In the genomic region with DNA sequence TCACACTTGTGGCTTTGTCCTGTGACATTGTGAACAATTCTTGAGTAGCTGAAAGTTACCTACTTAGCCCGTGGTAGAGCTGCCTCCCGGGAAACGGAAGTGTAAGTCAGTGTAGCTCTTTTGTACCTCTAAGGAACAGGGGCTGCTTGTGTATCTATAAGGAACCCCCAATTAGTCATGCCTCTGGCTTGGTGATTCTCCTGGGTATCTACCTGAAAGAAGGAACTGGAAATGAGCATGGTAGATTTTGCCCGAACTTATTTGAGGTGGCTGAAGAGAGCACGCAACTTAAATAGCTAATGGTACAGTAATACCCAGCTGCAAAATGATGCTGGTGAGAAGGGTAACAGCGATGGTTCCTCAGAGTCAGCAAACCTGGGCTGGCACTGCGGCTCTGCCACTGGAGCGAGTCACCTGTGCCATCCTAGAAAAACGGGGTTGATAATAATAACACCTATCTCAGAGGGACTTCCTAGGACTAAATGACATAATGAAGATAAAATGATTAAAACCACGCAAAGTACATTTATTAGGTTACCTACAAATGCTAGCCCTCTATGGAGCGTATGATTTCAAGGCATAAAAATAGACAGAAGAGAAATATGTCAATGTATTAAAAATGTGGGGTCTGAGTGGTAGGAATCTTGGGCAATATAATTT, we compare ENCODE assay signal across 21 mouse cellular contexts. TPM values are rescaled to one million over a fixed set of nuclear protein-coding genes. Genes with fewer than 3 reads are reported as not detected.
DNase-seq lines count a peak whose midpoint lies in the region; ATAC-seq and TF ChIP-seq lines count a peak whose summit lies in the region.
"Had no signal": no experiment of that assay in that cellular context is flagged by ENCODE, and none has a peak within 500 bp of the region (broad histone marks: within the 10 kb centered on the region; RNA-seq: fewer than 3 reads in every experiment).

No protein-coding gene starts in this region.

- no peaks in the 10 kb centered on the region for H3K9me3 ChIP-seq in forebrain, postnatal 0 days (ENCODE audit: low read length)
- H3K9me3 ChIP-seq: embryonic facial prominence, embryonic 12.5 days; embryonic facial prominence, embryonic 15.5 days; forebrain, embryonic 12.5 days; forebrain, embryonic 15.5 days; G1E; hindbrain, embryonic 12.5 days; hindbrain, embryonic 15.5 days had no signal

- no peaks in the 10 kb centered on the region for H3K36me3 ChIP-seq in forebrain, postnatal 0 days (ENCODE audit: insufficient read depth)
- H3K36me3 ChIP-seq: embryonic facial prominence, embryonic 12.5 days; embryonic facial prominence, embryonic 15.5 days; forebrain, embryonic 12.5 days; forebrain, embryonic 15.5 days; G1E; hindbrain, embryonic 12.5 days; hindbrain, embryonic 15.5 days had no signal

- H3K4me2 ChIP-seq in forebrain, postnatal 0 days (ENCODE audit: low read depth) = no peak overlapping the region
- H3K4me2 ChIP-seq: embryonic facial prominence, embryonic 12.5 days; embryonic facial prominence, embryonic 15.5 days; forebrain, embryonic 12.5 days; forebrain, embryonic 15.5 days; heart, embryonic 11.5 days; hindbrain, embryonic 12.5 days; hindbrain, embryonic 15.5 days had no signal

- 89% methylated on average over 11 of the region's 11 CpGs for WGBS in cerebellum, adult 2 months
- 24% methylated on average over 11 of the region's 11 CpGs for WGBS in bone marrow, adult 2 months
- WGBS in forebrain, postnatal 0 days = 84% methylated on average over 11 of the region's 11 CpGs

- DNase-seq in cerebellum, adult 2 months = no peak
- no peak for DNase-seq in cerebellum, postnatal 25 days
- DNase-seq in thymus, postnatal 4 days = peak; percentile 25
- DNase-seq in thymus, postnatal 25 days = no peak
- no peak for DNase-seq in forebrain, postnatal 0 days
- no peak for DNase-seq in lung, postnatal 4 days
- DNase-seq: adrenal gland, postnatal 14 days; cerebellum, adult 9-10 months; gastrocnemius, postnatal 10 days; gastrocnemius, postnatal 36 days; heart, adult 11 months had no signal

- H3K27me3 ChIP-seq in cerebellum, adult 2 months (ENCODE audit: control insufficient read depth, insufficient read depth, low read length) = no peaks in the 10 kb centered on the region
- peaks cover 9% of the 10 kb centered on the region; the same call in 1 of the 2 replicates for H3K27me3 ChIP-seq in forebrain, postnatal 0 days (ENCODE audit: insufficient read depth, low read length)
- H3K27me3 ChIP-seq: Patski had no signal

- no peak for TF ChIP-seq CTCF in cerebellum, adult 2 months (IDR thresholded peaks at IDR 0.05; ENCODE audit: borderline replicate concordance, insufficient read depth, low read depth, low read length)
- no peak for TF ChIP-seq CTCF in bone marrow, adult 2 months (IDR thresholded peaks at IDR 0.05; ENCODE audit: control insufficient read depth, insufficient read depth, low read length)
- TF ChIP-seq CTCF in forebrain, postnatal 0 days (IDR thresholded peaks at IDR 0.05; ENCODE audit: low read depth) = no peak

- no peak for ATAC-seq in forebrain, postnatal 0 days
- ATAC-seq: forebrain, embryonic 15.5 days; Patski had no signal

- no peak for TF ChIP-seq POLR2A in cerebellum, adult 2 months (IDR thresholded peaks at IDR 0.05; ENCODE audit: borderline replicate concordance, insufficient read depth, low read length)
- TF ChIP-seq POLR2A in bone marrow, adult 2 months (IDR thresholded peaks at IDR 0.05; ENCODE audit: borderline replicate concordance, control insufficient read depth, low read depth, low read length) = no peak

- H3K9ac ChIP-seq in forebrain, postnatal 0 days = no peak overlapping the region
- H3K9ac ChIP-seq: embryonic facial prominence, embryonic 12.5 days; embryonic facial prominence, embryonic 15.5 days; forebrain, embryonic 12.5 days; forebrain, embryonic 15.5 days; hindbrain, embryonic 12.5 days; hindbrain, embryonic 15.5 days had no signal

- H3K4me1 ChIP-seq in cerebellum, adult 2 months (ENCODE audit: control insufficient read depth, insufficient read depth, low read length) = peaks cover 16% of the 10 kb centered on the region
- H3K4me1 ChIP-seq in bone marrow, adult 2 months (ENCODE audit: control insufficient read depth, insufficient read depth, low read length) = peaks cover 6% of the 10 kb centered on the region
- no peaks in the 10 kb centered on the region for H3K4me1 ChIP-seq in forebrain, postnatal 0 days (ENCODE audit: insufficient read depth)

- H3K27ac ChIP-seq in cerebellum, adult 2 months (ENCODE audit: insufficient read depth, low read length) = no peak overlapping the region
- peak overlapping the region; percentile 51; the same call in 1 of the 2 replicates for H3K27ac ChIP-seq in bone marrow, adult 2 months (ENCODE audit: control insufficient read depth, insufficient read depth, low read depth, low read length, poor library complexity)
- H3K27ac ChIP-seq in forebrain, postnatal 0 days (ENCODE audit: low read depth, low read length) = no peak overlapping the region
- H3K27ac ChIP-seq: embryonic facial prominence, embryonic 12.5 days; embryonic facial prominence, embryonic 15.5 days; forebrain, embryonic 12.5 days; forebrain, embryonic 15.5 days; hindbrain, embryonic 12.5 days; hindbrain, embryonic 15.5 days had no signal

- peak overlapping the region; percentile 8 for H3K4me3 ChIP-seq in cerebellum, adult 2 months (replicated peaks; ENCODE audit: insufficient read depth, low read depth, low read length)
- no peak overlapping the region for H3K4me3 ChIP-seq in bone marrow, adult 2 months (replicated peaks; ENCODE audit: control insufficient read depth, low read depth, low read length)
- no peak overlapping the region for H3K4me3 ChIP-seq in forebrain, postnatal 0 days (ENCODE audit: low read depth, low read length)
- H3K4me3 ChIP-seq: embryonic facial prominence, embryonic 12.5 days; embryonic facial prominence, embryonic 15.5 days; forebrain, embryonic 12.5 days; forebrain, embryonic 15.5 days; hindbrain, embryonic 12.5 days; hindbrain, embryonic 15.5 days had no signal

RNA-seq across cellular contexts. Expression of a gene that starts 3.1 kb away (rescaled TPM):
- 44.3 and 50.3 TPM in 2 replicates for polyA plus RNA-seq in cerebellum, adult 2 months (2012; rRNA removed)
- polyA plus RNA-seq in bone marrow, adult 2 months (2011; ENCODE audit: insufficient read depth, insufficient read length, low replicate concordance, missing spikeins) = 4.9 and 12.8 TPM in 2 replicates
- total RNA-seq in forebrain, postnatal 0 days (2014; rRNA removed) = 11.8 and 15.8 TPM in 2 replicates
- polyA plus RNA-seq in forebrain, postnatal 0 days (2015; fragmentation: Nextera tagmentation; extraction: Ambion mirVana) = 7.9 and 12.0 TPM in 2 replicates
- polyA plus RNA-seq: G1E had no signal
